Mouse (Mus musculus) ES-Bruce4 (cell line): ENCODE data around the gene Med29.

Experiments
- CTCF ChIP-seq: IDR thresholded peaks from one replicate; pipeline ENCODE4 v1.8.1; 2011; ENCODE audit warnings: low read depth, low read length
- EP300 ChIP-seq: IDR thresholded peaks from 2 replicates; pipeline ENCODE4 v1.6.1; 2011; ENCODE audit warnings: low read depth, low read length; ENCODE audit not compliant: insufficient read depth
- POLR2A ChIP-seq: IDR thresholded peaks from one replicate; pipeline ENCODE4 v1.8.1; 2011; ENCODE audit warnings: low read length; ENCODE audit not compliant: insufficient read depth

DNA sequence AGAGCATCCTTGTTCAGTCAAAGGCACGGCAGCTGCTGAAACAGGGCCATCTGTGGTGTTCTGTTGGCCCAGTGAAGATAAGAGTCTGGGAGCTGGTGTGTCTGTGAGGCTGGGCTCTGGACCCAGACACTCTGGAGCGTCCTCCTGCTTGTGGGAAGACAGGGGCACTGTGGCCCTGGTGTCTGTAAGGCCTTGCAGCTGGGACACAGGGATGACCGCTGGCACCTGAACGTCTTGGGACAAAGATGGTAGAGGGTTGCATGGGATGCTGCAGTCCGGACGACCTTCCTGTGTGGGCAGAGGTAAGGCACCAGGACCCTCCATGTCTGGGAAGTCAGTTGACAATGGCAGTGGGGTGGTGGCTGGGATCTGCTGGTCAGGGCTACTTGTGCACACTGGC, 32.2 kb downstream of the Med29 start:
- TF ChIP-seq CTCF, result no peak
- no peak for TF ChIP-seq EP300
- TF ChIP-seq POLR2A, result no peak
